Mouse (Mus musculus): ENCODE data around the gene Cacfd1. TPM values are rescaled to one million over a fixed set of nuclear protein-coding genes. Genes with fewer than 3 reads are reported as not detected.

The Cacfd1 gene
- polyA plus RNA-seq, 1 experiment: 18.4 TPM

DNA sequence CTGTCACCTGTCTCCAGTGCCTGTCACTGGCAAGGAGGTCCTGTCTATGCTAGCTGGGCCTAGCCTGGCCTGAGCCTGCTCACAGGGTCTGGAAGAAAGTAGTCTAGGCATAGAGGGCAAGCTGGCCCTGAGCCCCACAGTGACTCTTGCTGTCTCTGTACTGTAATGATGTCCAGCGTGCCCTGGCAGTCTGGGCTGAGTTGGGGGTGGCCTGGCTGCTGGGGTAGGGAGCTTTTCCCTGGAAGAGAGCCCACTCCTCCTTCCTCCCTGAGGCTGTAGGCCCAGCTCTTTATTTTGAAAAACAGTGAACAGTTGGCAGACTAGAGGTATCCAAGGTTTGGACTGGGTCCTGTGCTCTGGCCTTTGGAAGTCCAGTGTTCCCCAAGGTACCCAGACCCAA is 11.4 kb downstream of the Cacfd1 start:
- H3ac ChIP-seq (ENCODE audit: control insufficient read depth, insufficient read length, low read depth): no peak overlapping the region
- H3K36me3 ChIP-seq (ENCODE audit: control insufficient read depth, insufficient read depth): peaks cover 16% of the 10 kb centered on the region
- H3K4me3 ChIP-seq (ENCODE audit: insufficient read depth, poor library complexity, severe bottlenecking): no peak overlapping the region
- peaks cover 9% of the 10 kb centered on the region for H3K27me3 ChIP-seq (ENCODE audit: control insufficient read depth, insufficient read depth, insufficient read length)
- H3K79me3 ChIP-seq (ENCODE audit: low read depth): no peaks in the 10 kb centered on the region
- TF ChIP-seq USF1 (IDR thresholded peaks at IDR 0.05; ENCODE audit: low read depth): no peak
- no peak for TF ChIP-seq MYOG (IDR thresholded peaks at IDR 0.05; ENCODE audit: control insufficient read depth, extremely low read depth, insufficient read length)
- TF ChIP-seq MYOD1 (IDR thresholded peaks at IDR 0.05; ENCODE audit: control insufficient read depth, insufficient read length, low read depth): no peak
- no peak for TF ChIP-seq MAX (IDR thresholded peaks at IDR 0.05)
- TF ChIP-seq CEBPB (IDR thresholded peaks at IDR 0.05; ENCODE audit: low read depth): no peak
- no peak for TF ChIP-seq CTCF (IDR thresholded peaks at IDR 0.05; ENCODE audit: control insufficient read depth, insufficient read depth, insufficient read length)
- TF ChIP-seq FOSL1 (IDR thresholded peaks at IDR 0.05; ENCODE audit: insufficient read depth, low read length, poor library complexity, severe bottlenecking): no peak
- H3K79me2 ChIP-seq (ENCODE audit: control insufficient read depth, insufficient read depth): no peaks in the 10 kb centered on the region

DNA sequence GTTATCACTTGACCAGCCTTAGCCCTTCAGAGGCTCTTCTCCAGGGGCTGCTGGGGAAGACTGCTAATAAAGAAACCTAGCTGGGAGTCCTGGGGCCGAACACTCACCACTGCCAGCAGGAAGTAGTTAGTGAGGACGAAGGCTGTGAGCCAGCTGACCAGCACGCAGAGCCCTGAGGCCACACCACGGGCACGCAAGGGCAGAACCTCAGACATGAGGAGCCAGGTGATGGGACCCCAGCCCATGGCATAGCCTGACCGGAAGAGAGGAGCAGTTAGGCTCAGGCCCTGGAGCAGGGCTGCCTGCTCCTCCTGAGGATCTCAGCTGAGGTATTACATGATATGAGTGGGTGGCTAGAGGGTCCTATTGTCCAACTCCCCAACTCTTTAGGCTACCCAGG is 12.9 kb downstream of the Cacfd1 start:
- H3ac ChIP-seq (ENCODE audit: control insufficient read depth, insufficient read length, low read depth): no peak overlapping the region
- H3K4me3 ChIP-seq (ENCODE audit: insufficient read depth, poor library complexity, severe bottlenecking): no peak overlapping the region
- H3K27me3 ChIP-seq (ENCODE audit: control insufficient read depth, insufficient read depth, insufficient read length): peaks cover 9% of the 10 kb centered on the region
- no peaks in the 10 kb centered on the region for H3K79me2 ChIP-seq (ENCODE audit: control insufficient read depth, insufficient read depth)
- H3K36me3 ChIP-seq (ENCODE audit: control insufficient read depth, insufficient read depth): peaks cover 8% of the 10 kb centered on the region
- no peak for TF ChIP-seq FOSL1 (IDR thresholded peaks at IDR 0.05; ENCODE audit: insufficient read depth, low read length, poor library complexity, severe bottlenecking)
- TF ChIP-seq CEBPB (IDR thresholded peaks at IDR 0.05; ENCODE audit: low read depth): no peak
- TF ChIP-seq MYOD1 (IDR thresholded peaks at IDR 0.05; ENCODE audit: control insufficient read depth, insufficient read length, low read depth): no peak
- TF ChIP-seq USF1 (IDR thresholded peaks at IDR 0.05; ENCODE audit: low read depth): no peak
- no peak for TF ChIP-seq CTCF (IDR thresholded peaks at IDR 0.05; ENCODE audit: control insufficient read depth, insufficient read depth, insufficient read length)
- no peak for TF ChIP-seq MYOG (IDR thresholded peaks at IDR 0.05; ENCODE audit: control insufficient read depth, extremely low read depth, insufficient read length)
- no peak for TF ChIP-seq MAX (IDR thresholded peaks at IDR 0.05)
- no peaks in the 10 kb centered on the region for H3K79me3 ChIP-seq (ENCODE audit: low read depth)

DNA sequence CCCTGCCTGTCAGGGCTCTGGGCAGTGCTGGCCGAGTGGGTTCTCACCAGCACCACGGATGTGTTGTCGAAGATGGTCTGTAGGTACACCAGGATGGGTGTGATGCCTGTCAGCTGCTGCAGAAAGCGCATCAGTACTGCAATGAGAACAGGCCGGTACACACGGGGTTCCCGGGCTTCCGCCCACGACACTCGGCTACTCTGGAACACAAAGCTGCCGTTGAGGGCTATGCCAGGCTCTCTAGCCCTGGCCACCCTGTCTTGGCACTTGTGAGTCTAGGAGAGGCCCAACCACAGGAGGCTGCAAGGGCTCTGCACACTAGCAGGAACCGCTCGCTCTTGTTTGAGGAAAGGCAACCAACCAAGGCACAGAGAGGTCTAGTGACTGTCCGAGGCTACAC is 14.4 kb downstream of the Cacfd1 start:
- Histone ChIP-seq H3K79me3 (ENCODE audit: low read depth) (no peaks in the 10 kb centered on the region), H3K36me3 (ENCODE audit: control insufficient read depth, insufficient read depth) (no peaks in the 10 kb centered on the region), H3K79me2 (ENCODE audit: control insufficient read depth, insufficient read depth) (no peaks in the 10 kb centered on the region), H3K4me3 (ENCODE audit: insufficient read depth, poor library complexity, severe bottlenecking) (no peak overlapping the region), H3ac (ENCODE audit: control insufficient read depth, insufficient read length, low read depth) (no peak overlapping the region), H3K27me3 (ENCODE audit: control insufficient read depth, insufficient read depth, insufficient read length) (peaks cover 9% of the 10 kb centered on the region)
- TF ChIP-seq MAX (IDR thresholded peaks at IDR 0.05) (no peak), FOSL1 (IDR thresholded peaks at IDR 0.05; ENCODE audit: insufficient read depth, low read length, poor library complexity, severe bottlenecking) (no peak), MYOD1 (IDR thresholded peaks at IDR 0.05; ENCODE audit: control insufficient read depth, insufficient read length, low read depth) (no peak), USF1 (IDR thresholded peaks at IDR 0.05; ENCODE audit: low read depth) (no peak), CTCF (IDR thresholded peaks at IDR 0.05; ENCODE audit: control insufficient read depth, insufficient read depth, insufficient read length) (no peak), MYOG (IDR thresholded peaks at IDR 0.05; ENCODE audit: control insufficient read depth, extremely low read depth, insufficient read length) (no peak), CEBPB (IDR thresholded peaks at IDR 0.05; ENCODE audit: low read depth) (no peak)

DNA sequence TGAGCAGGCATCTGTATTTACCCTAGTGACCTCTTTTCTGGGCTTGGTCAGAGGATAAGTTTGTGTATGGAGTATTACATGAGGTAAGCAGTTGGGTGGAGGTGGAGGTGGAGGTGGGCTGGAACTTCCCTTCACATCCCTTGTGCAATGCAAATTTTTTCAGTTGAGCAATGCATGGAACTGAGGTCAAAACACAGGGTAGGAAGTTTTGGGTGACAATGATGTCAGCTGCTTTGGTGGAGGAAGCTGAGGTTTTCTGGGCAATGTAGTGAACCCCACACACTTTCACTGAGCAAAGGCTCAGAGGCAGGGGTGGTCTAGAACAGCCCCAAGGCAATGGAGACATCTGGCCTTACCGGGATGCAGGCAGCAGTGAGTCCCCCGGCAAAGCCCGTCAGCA is 15.8 kb downstream of the Cacfd1 start:
- H3K27me3 ChIP-seq (ENCODE audit: control insufficient read depth, insufficient read depth, insufficient read length): peaks cover 13% of the 10 kb centered on the region
- no peaks in the 10 kb centered on the region for H3K79me2 ChIP-seq (ENCODE audit: control insufficient read depth, insufficient read depth)
- H3K79me3 ChIP-seq (ENCODE audit: low read depth): no peaks in the 10 kb centered on the region
- TF ChIP-seq CEBPB (IDR thresholded peaks at IDR 0.05; ENCODE audit: low read depth): no peak
- TF ChIP-seq MYOG (IDR thresholded peaks at IDR 0.05; ENCODE audit: control insufficient read depth, extremely low read depth, insufficient read length): no peak
- no peak for TF ChIP-seq CTCF (IDR thresholded peaks at IDR 0.05; ENCODE audit: control insufficient read depth, insufficient read depth, insufficient read length)
- TF ChIP-seq FOSL1 (IDR thresholded peaks at IDR 0.05; ENCODE audit: insufficient read depth, low read length, poor library complexity, severe bottlenecking): no peak
- no peak for TF ChIP-seq MAX (IDR thresholded peaks at IDR 0.05)
- no peak for TF ChIP-seq USF1 (IDR thresholded peaks at IDR 0.05; ENCODE audit: low read depth)
- no peak for TF ChIP-seq MYOD1 (IDR thresholded peaks at IDR 0.05; ENCODE audit: control insufficient read depth, insufficient read length, low read depth)
- H3K36me3 ChIP-seq (ENCODE audit: control insufficient read depth, insufficient read depth): no peaks in the 10 kb centered on the region
- H3K4me3 ChIP-seq (ENCODE audit: insufficient read depth, poor library complexity, severe bottlenecking): no peak overlapping the region
- no peak overlapping the region for H3ac ChIP-seq (ENCODE audit: control insufficient read depth, insufficient read length, low read depth)

DNA sequence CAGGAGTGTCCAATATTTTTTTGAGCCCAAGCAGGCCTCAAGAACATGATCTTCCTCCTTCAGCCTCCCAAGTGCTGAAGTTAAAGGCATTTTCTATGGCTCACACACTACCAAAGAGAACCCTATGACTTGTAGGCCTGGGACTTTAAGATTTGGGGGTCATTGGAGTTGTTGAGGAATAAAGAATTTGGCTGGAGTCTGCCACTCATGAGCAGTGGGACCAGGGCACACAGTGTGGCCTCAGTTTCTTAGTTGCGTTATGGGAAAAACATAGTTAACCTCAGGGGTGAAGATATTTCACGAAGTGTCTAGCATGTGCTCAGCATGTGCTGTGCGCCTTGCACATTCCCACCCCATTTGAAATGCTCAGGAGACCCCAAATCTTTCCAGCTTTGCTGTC is 16.6 kb downstream of the Cacfd1 start:
- H3K79me3 ChIP-seq (ENCODE audit: low read depth): no peaks in the 10 kb centered on the region
- no peaks in the 10 kb centered on the region for H3K79me2 ChIP-seq (ENCODE audit: control insufficient read depth, insufficient read depth)
- H3K4me3 ChIP-seq (ENCODE audit: insufficient read depth, poor library complexity, severe bottlenecking): no peak overlapping the region
- TF ChIP-seq CEBPB (IDR thresholded peaks at IDR 0.05; ENCODE audit: low read depth) (no peak), FOSL1 (IDR thresholded peaks at IDR 0.05; ENCODE audit: insufficient read depth, low read length, poor library complexity, severe bottlenecking) (no peak), MAX (IDR thresholded peaks at IDR 0.05) (no peak), USF1 (IDR thresholded peaks at IDR 0.05; ENCODE audit: low read depth) (no peak), CTCF (IDR thresholded peaks at IDR 0.05; ENCODE audit: control insufficient read depth, insufficient read depth, insufficient read length) (no peak), MYOD1 (IDR thresholded peaks at IDR 0.05; ENCODE audit: control insufficient read depth, insufficient read length, low read depth) (no peak), MYOG (IDR thresholded peaks at IDR 0.05; ENCODE audit: control insufficient read depth, extremely low read depth, insufficient read length) (no peak)
- no peaks in the 10 kb centered on the region for H3K36me3 ChIP-seq (ENCODE audit: control insufficient read depth, insufficient read depth)
- H3ac ChIP-seq (ENCODE audit: control insufficient read depth, insufficient read length, low read depth): no peak overlapping the region
- peaks cover 14% of the 10 kb centered on the region for H3K27me3 ChIP-seq (ENCODE audit: control insufficient read depth, insufficient read depth, insufficient read length)
